21 mouse cellular contexts compared by ENCODE assay signal in genomic region chr2:62506441-62506840, GRCm38 (mm10). TPM values are rescaled to one million over a fixed set of nuclear protein-coding genes. Genes with fewer than 3 reads are reported as not detected.
"Had no signal": no experiment of that assay in that cellular context is flagged by ENCODE, and none has a peak within 500 bp of the region (broad histone marks: within the 10 kb centered on the region; RNA-seq: fewer than 3 reads in every experiment).

No protein-coding gene starts in this region.

- H3K27me3 ChIP-seq: midbrain, embryonic 12.5 days; neural tube, embryonic 13.5 days; neural tube, embryonic 15.5 days had no signal

- H3K4me1 ChIP-seq: midbrain, embryonic 10.5 days; neural tube, embryonic 13.5 days; neural tube, embryonic 15.5 days had no signal

- DNase-seq: lung, embryonic 14.5 days; lung, postnatal 10 days; lung, postnatal 4 days; midbrain, embryonic 14.5 days; retina, postnatal 1 day; right cerebral cortex, adult 18-20 months; right cerebral cortex, postnatal 25 days; right cerebral cortex, postnatal 4 days; spleen, adult 18-20 months; thymus, adult 18-20 months; thymus, postnatal 14 days; thymus, postnatal 36 days had no signal

- H3K36me3 ChIP-seq: midbrain, embryonic 10.5 days; midbrain, embryonic 12.5 days; neural tube, embryonic 13.5 days; neural tube, embryonic 15.5 days had no signal

- H3K4me3 ChIP-seq: midbrain, embryonic 10.5 days; midbrain, embryonic 12.5 days; myocyte; neural tube, embryonic 13.5 days; neural tube, embryonic 15.5 days had no signal

- H3K27ac ChIP-seq: midbrain, embryonic 10.5 days; midbrain, embryonic 12.5 days; neural tube, embryonic 13.5 days; neural tube, embryonic 15.5 days had no signal

- H3K9me3 ChIP-seq: midbrain, embryonic 10.5 days; midbrain, embryonic 12.5 days; neural tube, embryonic 13.5 days; neural tube, embryonic 15.5 days had no signal

- ATAC-seq: midbrain, embryonic 16.5 days had no signal

- H3K9ac ChIP-seq: lung, embryonic 14.5 days; midbrain, embryonic 12.5 days; neural tube, embryonic 13.5 days; neural tube, embryonic 15.5 days had no signal

- H3K4me2 ChIP-seq: lung, embryonic 14.5 days; midbrain, embryonic 12.5 days; neural tube, embryonic 13.5 days; neural tube, embryonic 15.5 days had no signal

RNA-seq across cellular contexts. Expression of gene Gcg, which starts 23.0 kb away (rescaled TPM):
- total RNA-seq: megakaryocyte, adult 5-6 weeks; megakaryocyte-erythroid progenitor cell, adult 5-6 weeks had no signal
- polyA plus RNA-seq: lung, embryonic 14.5 days; lung, embryonic 16.5 days; midbrain, embryonic 10.5 days; myocyte; neural tube, embryonic 13.5 days had no signal
